Mouse (Mus musculus): ENCODE data around the gene Chac1. TPM values are rescaled to one million over a fixed set of nuclear protein-coding genes. Genes with fewer than 3 reads are reported as not detected.

The Chac1 gene
- polyA plus RNA-seq, 1 experiment: 6.1 TPM

GRCm38 (mm10) chr2:119388266-119388665, 37.2 kb downstream of the Chac1 start:
- TF ChIP-seq POLR2A (IDR thresholded peaks at IDR 0.05; ENCODE audit: borderline replicate concordance, extremely low read depth, insufficient read depth, insufficient read length, poor library complexity, severe bottlenecking) (no peak), CTCF (IDR thresholded peaks at IDR 0.05; ENCODE audit: borderline replicate concordance, extremely low read depth, insufficient read depth, insufficient read length) (no peak)
- no peak for DNase-seq (ENCODE audit: low read depth)

- no peak for DNase-seq (ENCODE audit: low read depth)
Observed at GRCm38 (mm10) chr2:119389992-119390391, 39.0 kb downstream of the Chac1 start.

GRCm38 (mm10) chr2:119398252-119398651, 47.2 kb downstream of the Chac1 start:
- TF ChIP-seq POLR2A (IDR thresholded peaks at IDR 0.05; ENCODE audit: borderline replicate concordance, extremely low read depth, insufficient read depth, insufficient read length, poor library complexity, severe bottlenecking) (no peak), CTCF (IDR thresholded peaks at IDR 0.05; ENCODE audit: borderline replicate concordance, extremely low read depth, insufficient read depth, insufficient read length) (no peak)
- DNase-seq (ENCODE audit: low read depth): no peak

More at GRCm38 (mm10) chr2:119389992-119390391, 39.0 kb downstream of the Chac1 start:
- TF ChIP-seq POLR2A (IDR thresholded peaks at IDR 0.05; ENCODE audit: borderline replicate concordance, extremely low read depth, insufficient read depth, insufficient read length, poor library complexity, severe bottlenecking) (no peak), CTCF (IDR thresholded peaks at IDR 0.05; ENCODE audit: borderline replicate concordance, extremely low read depth, insufficient read depth, insufficient read length) (no peak)

- TF ChIP-seq CTCF (IDR thresholded peaks at IDR 0.05; ENCODE audit: borderline replicate concordance, extremely low read depth, insufficient read depth, insufficient read length): no peak
- no peak for TF ChIP-seq POLR2A (IDR thresholded peaks at IDR 0.05; ENCODE audit: borderline replicate concordance, extremely low read depth, insufficient read depth, insufficient read length, poor library complexity, severe bottlenecking)
- DNase-seq (ENCODE audit: low read depth): no peak
Observed at GRCm38 (mm10) chr2:119398665-119399064, 47.6 kb downstream of the Chac1 start.

GRCm38 (mm10) chr2:119399313-119399712, 48.3 kb downstream of the Chac1 start:
- no peak for DNase-seq (ENCODE audit: low read depth)
- TF ChIP-seq CTCF (IDR thresholded peaks at IDR 0.05; ENCODE audit: borderline replicate concordance, extremely low read depth, insufficient read depth, insufficient read length): no peak
- TF ChIP-seq POLR2A (IDR thresholded peaks at IDR 0.05; ENCODE audit: borderline replicate concordance, extremely low read depth, insufficient read depth, insufficient read length, poor library complexity, severe bottlenecking): no peak

Other genes starting within 250 kb of the Chac1 start
- 11.9 and 16.4 TPM in 2 replicates for gene Rad51, start 238.4 kb upstream of the Chac1 start, polyA plus RNA-seq (2012; rRNA removed)
- gene Rmdn3, start 194.2 kb upstream of the Chac1 start, polyA plus RNA-seq (2012; rRNA removed): 35.3 and 35.4 TPM in 2 replicates
- gene Gchfr, start 183.5 kb upstream of the Chac1 start, polyA plus RNA-seq (2012; rRNA removed): 5.3 and 6.3 TPM in 2 replicates
- gene Gm14137, start 176.7 kb upstream of the Chac1 start, polyA plus RNA-seq (2012; rRNA removed): 0.03 TPM in 2 replicates
- gene Zfyve19, start 142.6 kb upstream of the Chac1 start, polyA plus RNA-seq (2012; rRNA removed): 69.2 and 132 TPM in 2 replicates
- 25.7 and 32.4 TPM in 2 replicates for gene Dnajc17, start 142.4 kb upstream of the Chac1 start, polyA plus RNA-seq (2012; rRNA removed)
- gene Ppp1r14d, start 121.3 kb upstream of the Chac1 start, polyA plus RNA-seq (2012; rRNA removed): not detected in 2 replicates
- 1.5 and 1.6 TPM in 2 replicates for gene Spint1, start 113.9 kb upstream of the Chac1 start, polyA plus RNA-seq (2012; rRNA removed)
- gene Rhov, start 80.0 kb upstream of the Chac1 start, polyA plus RNA-seq (2012; rRNA removed): 9.1 and 13.5 TPM in 2 replicates
- gene Vps18, start 62.5 kb upstream of the Chac1 start, polyA plus RNA-seq (2012; rRNA removed): 26.0 and 28.6 TPM in 2 replicates
- 5.9 and 9.0 TPM in 2 replicates for gene Dll4, start 25.4 kb upstream of the Chac1 start, polyA plus RNA-seq (2012; rRNA removed)
- gene Ino80, start 126.5 kb downstream of the Chac1 start, polyA plus RNA-seq (2012; rRNA removed): 11.9 and 15.2 TPM in 2 replicates
- 0.32 and 0.44 TPM in 2 replicates for gene Exd1, start 196.4 kb downstream of the Chac1 start, polyA plus RNA-seq (2012; rRNA removed)
- gene Chp1, start 196.5 kb downstream of the Chac1 start, polyA plus RNA-seq (2012; rRNA removed): 63.6 and 67.7 TPM in 2 replicates

Data from brain, embryonic 14.5 days (tissue).